Mouse (Mus musculus) intestine, embryonic 15.5 days (tissue): ENCODE measurements around the gene Fam47e. TPM values are rescaled to one million over a fixed set of nuclear protein-coding genes. Genes with fewer than 3 reads are reported as not detected.
A peak's percentile ranks its signal among the peaks of the same experiment; 100 is the strongest.

Source experiments
- ATAC-seq: fragments of 200-750 bp; cut with Nextera tagmentation; 2 replicates; pipeline ENCODE4 v1.8.0; 2017; ENCODE audit warnings: moderate TSS enrichment, moderate library complexity
- H3K27ac ChIP-seq: fragments of 300-500 bp; sonication (generic); 2 replicates; pipeline ENCODE4 v1.5.1; 2015; ENCODE audit warnings: mild to moderate bottlenecking, inconsistent platforms
- H3K27me3 ChIP-seq: fragments of 300-500 bp; sonication (generic); replicated peaks from 2 replicates; pipeline ENCODE4 v1.6.1; 2015; ENCODE audit warnings: inconsistent platforms
- H3K36me3 ChIP-seq: fragments of 300-500 bp; sonication (generic); 2 replicates; pipeline ENCODE4 v1.6.1; 2015; ENCODE audit warnings: inconsistent platforms
- H3K4me1 ChIP-seq: fragments of 300-500 bp; sonication (generic); replicated peaks from 2 replicates; pipeline ENCODE4 v1.6.1; 2015; ENCODE audit warnings: inconsistent platforms
- H3K4me2 ChIP-seq: fragments of 300-500 bp; sonication (generic); replicated peaks from 2 replicates; pipeline ENCODE4 v1.6.1; 2015; ENCODE audit warnings: mild to moderate bottlenecking, inconsistent platforms
- H3K4me3 ChIP-seq: fragments of 300-500 bp; sonication (generic); replicated peaks from 2 replicates; pipeline ENCODE4 v1.5.1; 2015; ENCODE audit warnings: inconsistent platforms
- H3K9ac ChIP-seq: fragments of 300-500 bp; sonication (generic); 2 replicates; pipeline ENCODE4 v1.6.1; 2015; ENCODE audit warnings: inconsistent platforms
- H3K9me3 ChIP-seq: fragments of 300-500 bp; sonication (generic); 2 replicates; pipeline ENCODE4 v1.6.1; 2016; ENCODE audit warnings: inconsistent platforms
- WGBS: fragments of 180-500 bp; shearing (Covaris S2); methylation state at CpG from one replicate; pipeline ENCODE4 v1.1.7; 2015; 5-methylcytosine and 5-hydroxymethylcytosine counted together
- polyA plus RNA-seq: library from polyadenylated mRNA; unstranded; fragments of >200 nt; fragmentation: Nextera tagmentation; extraction: Ambion mirVana; gene quantifications from 2 replicates; pipeline ENCODE4 v1.2.1, GENCODE M21; 2015

Gene Fam47e
- polyA plus RNA-seq, 1 experiment from 2014 or later = not detected

DNA sequence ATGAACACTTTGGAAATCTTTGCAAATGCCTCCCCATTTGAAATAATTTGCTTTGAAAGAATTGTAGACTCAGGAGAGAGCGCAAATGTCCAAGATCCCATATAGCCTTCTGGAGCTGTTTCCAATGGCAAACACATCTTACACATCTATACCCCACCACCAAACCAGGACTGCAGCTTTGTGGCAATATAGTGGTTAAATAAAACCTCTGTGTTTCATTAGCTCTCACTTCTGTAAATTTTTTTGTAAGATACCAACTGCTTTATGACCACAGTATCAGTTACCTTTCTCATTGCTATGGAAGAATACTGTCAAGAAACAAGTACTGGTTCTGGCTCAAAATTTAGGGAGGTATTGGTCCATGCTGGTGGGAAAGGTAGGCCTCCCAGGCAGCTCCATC lies 1.0 kb downstream of the Fam47e start:
- Histone ChIP-seq H3K4me1 (no peaks in the 10 kb centered on the region), H3K27ac (no peak overlapping the region), H3K9me3 (no peaks in the 10 kb centered on the region), H3K4me3 (no peak overlapping the region), H3K4me2 (no peak overlapping the region), H3K27me3 (no peaks in the 10 kb centered on the region), H3K9ac (no peak overlapping the region), H3K36me3 (no peaks in the 10 kb centered on the region)
- ATAC-seq = no peak
- WGBS = 100% methylated on average over 1 of the region's 1 CpGs

DNA sequence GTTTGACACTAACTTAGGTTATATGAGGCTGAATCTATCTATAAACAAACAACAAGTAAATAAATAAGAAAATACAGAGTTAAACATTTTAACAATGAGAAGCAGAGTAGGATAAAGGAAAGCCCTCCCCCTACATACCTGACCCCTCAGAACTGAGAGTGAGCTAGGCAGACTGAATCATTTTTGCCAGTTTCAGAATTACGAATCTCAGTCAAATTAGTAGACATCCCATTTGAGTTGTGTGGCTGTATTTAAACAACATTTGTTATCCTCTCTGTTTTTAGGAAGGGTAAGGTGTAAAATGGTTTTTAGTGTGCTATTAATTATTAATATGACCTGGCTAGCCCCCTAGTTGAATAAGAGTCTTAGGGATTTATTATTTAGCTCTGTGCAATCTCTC lies 2.6 kb downstream of the Fam47e start:
- no peak overlapping the region for H3K4me2 ChIP-seq
- 90% methylated on average over 1 of the region's 1 CpGs for WGBS
- H3K9me3 ChIP-seq = no peaks in the 10 kb centered on the region
- no peaks in the 10 kb centered on the region for H3K27me3 ChIP-seq
- no peaks in the 10 kb centered on the region for H3K36me3 ChIP-seq
- no peak overlapping the region for H3K9ac ChIP-seq
- no peak overlapping the region for H3K4me3 ChIP-seq
- H3K4me1 ChIP-seq = no peaks in the 10 kb centered on the region
- no peak overlapping the region for H3K27ac ChIP-seq
- ATAC-seq = no peak

DNA sequence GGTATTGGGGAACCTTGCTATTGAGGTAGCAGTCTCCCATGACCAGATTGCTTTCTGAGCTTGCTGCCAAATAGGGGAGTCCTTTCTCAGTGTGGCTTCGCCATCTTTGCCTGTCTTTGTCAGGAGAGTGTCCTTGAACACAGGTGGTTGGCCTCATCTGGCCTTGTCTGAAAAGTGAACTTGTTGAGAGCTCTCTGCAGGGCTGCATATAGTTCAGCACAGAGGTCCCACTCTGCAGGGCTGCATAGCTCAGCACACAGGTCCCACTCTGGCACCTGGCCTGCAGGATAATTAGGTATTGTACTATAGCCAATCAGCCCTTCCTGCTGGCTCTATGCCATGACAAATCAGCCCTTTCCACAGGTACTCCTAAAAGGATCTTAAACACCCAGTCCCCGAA lies 5.3 kb downstream of the Fam47e start:
- Histone ChIP-seq H3K9me3 (no peaks in the 10 kb centered on the region), H3K27ac (no peak overlapping the region), H3K4me1 (no peaks in the 10 kb centered on the region), H3K4me3 (no peak overlapping the region), H3K27me3 (no peaks in the 10 kb centered on the region), H3K4me2 (no peak overlapping the region), H3K9ac (no peak overlapping the region), H3K36me3 (no peaks in the 10 kb centered on the region)
- no peak for ATAC-seq
- WGBS = 82% methylated on average over 2 of the region's 2 CpGs

DNA sequence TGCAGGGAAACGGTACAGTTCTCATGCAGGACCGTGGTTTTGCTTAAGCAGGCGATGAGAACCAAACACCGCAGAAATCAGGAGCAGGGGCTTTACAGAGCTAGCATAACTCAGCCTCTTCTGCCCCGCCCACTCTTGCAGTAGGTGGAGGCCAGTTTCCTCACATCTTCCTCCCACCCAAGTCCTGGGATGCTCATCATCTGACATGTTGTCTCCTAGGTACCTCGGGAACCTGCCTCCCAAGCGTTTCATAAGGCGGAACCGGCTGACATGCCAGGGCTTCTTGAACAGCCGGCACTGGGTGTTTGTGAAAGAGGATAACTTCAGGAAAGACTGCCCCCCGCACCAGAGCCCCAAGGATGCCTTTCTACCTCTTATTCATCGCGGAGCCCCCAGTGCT lies 7.1 kb downstream of the Fam47e start:
- Histone ChIP-seq H3K9ac (no peak overlapping the region), H3K4me1 (no peaks in the 10 kb centered on the region), H3K4me3 (no peak overlapping the region), H3K9me3 (no peaks in the 10 kb centered on the region), H3K27me3 (no peaks in the 10 kb centered on the region), H3K4me2 (no peak overlapping the region), H3K27ac (no peak overlapping the region), H3K36me3 (no peaks in the 10 kb centered on the region)
- no peak for ATAC-seq
- 77% methylated on average over 13 of the region's 13 CpGs for WGBS

DNA sequence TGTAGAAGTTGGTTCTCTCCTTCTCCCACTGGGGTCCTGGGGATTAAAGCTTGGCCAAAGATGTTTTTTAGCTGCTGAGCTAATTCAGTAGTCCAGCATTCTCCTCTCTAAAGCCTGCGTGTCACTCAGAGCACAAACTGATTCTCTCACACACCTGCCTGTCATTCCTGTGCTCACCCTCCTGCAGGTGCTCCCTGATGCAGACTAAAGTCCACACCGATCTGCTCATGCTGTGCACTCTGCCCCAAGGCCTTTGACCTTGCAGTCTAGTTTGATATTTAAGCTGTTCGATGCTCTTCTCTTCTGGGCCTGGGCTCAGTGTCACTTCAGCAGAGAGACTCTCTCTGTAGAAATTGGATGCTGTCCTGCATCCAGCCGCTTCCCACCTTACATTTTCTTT lies 16.4 kb downstream of the Fam47e start:
- Histone ChIP-seq H3K4me3 (no peak overlapping the region), H3K27me3 (no peaks in the 10 kb centered on the region), H3K4me1 (no peaks in the 10 kb centered on the region), H3K9ac (no peak overlapping the region), H3K4me2 (no peak overlapping the region), H3K9me3 (no peaks in the 10 kb centered on the region), H3K27ac (no peak overlapping the region), H3K36me3 (no peaks in the 10 kb centered on the region)
- peak; percentile 59; the same call in 1 of the 2 replicates for ATAC-seq
- 82% methylated on average over 4 of the region's 4 CpGs for WGBS

DNA sequence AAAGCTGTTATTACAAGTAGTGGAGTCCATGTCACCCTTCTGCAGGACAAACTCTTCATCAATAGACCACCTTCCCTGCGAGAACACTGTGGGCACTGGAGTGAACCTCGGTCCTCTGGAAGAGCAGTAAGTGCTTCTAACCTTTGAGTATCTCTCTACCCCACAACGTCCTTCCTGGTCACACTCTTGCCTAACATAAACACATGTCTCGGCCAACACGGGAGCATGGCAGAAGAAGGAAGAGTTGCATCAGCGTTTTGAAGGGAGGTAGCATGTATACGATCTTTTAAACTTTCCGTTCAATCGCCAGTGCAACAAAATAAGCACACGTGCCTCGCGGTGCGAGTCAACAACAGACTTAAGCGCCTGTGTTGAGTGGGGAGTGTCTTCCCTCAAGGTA lies 24.7 kb downstream of the Fam47e start:
- WGBS = 74% methylated on average over 14 of the region's 14 CpGs
- Histone ChIP-seq H3K36me3 (no peaks in the 10 kb centered on the region), H3K4me3 (no peak overlapping the region), H3K27ac (no peak overlapping the region), H3K27me3 (no peaks in the 10 kb centered on the region), H3K9ac (no peak overlapping the region), H3K4me2 (no peak overlapping the region), H3K9me3 (no peaks in the 10 kb centered on the region), H3K4me1 (no peaks in the 10 kb centered on the region)
- ATAC-seq = no peak

DNA sequence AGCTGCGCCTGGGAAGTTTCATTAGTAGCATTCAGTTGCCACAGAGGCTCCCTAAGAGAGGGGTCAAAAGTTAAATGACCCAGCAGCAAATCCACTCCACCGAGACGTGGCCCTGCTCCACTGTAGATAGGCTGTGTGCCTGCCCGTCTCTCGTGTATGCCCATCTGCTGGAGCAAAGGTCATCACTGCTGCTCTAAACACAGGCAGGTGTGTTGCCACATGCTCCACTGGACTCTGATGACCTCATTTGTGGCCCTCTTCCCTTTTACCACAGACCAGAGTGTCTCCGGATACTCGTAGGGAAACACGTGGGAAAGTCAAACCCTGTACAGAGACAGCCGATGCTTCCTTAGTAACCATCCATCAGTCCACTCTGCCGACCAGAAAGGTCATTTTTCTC lies 31.1 kb downstream of the Fam47e start:
- no peaks in the 10 kb centered on the region for H3K4me1 ChIP-seq
- no peak overlapping the region for H3K4me3 ChIP-seq
- WGBS = 28% methylated on average over 10 of the region's 10 CpGs
- no peaks in the 10 kb centered on the region for H3K27me3 ChIP-seq
- H3K9ac ChIP-seq = no peak overlapping the region
- no peaks in the 10 kb centered on the region for H3K9me3 ChIP-seq
- H3K36me3 ChIP-seq = no peaks in the 10 kb centered on the region
- 0 out of 2 replicates have a peak, but pooled peaks have one; percentile 49 for ATAC-seq
- H3K27ac ChIP-seq = no peak overlapping the region
- no peak overlapping the region for H3K4me2 ChIP-seq

DNA sequence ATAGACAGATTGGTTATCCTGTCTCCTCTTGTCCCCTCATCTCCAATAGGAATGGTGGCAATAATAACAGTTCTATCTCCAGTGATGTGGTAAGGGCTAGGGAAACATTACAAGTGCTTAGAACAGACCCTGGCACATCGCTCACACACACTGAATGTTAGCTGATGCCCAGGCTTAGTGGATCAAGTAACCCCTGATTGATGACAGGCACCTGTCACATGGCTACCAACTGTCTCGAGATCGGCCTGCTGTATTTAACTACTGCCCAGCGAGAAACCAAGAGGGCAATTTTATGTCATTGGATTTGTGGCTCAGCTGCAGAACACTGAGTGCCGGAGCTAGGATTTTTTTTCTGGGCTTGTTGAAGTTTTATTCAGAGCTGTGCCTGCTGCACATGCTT lies 40.2 kb downstream of the Fam47e start:
- H3K4me1 ChIP-seq = no peaks in the 10 kb centered on the region
- no peak overlapping the region for H3K9ac ChIP-seq
- no peaks in the 10 kb centered on the region for H3K36me3 ChIP-seq
- no peaks in the 10 kb centered on the region for H3K9me3 ChIP-seq
- no peak overlapping the region for H3K27ac ChIP-seq
- no peak overlapping the region for H3K4me3 ChIP-seq
- 83% methylated on average over 5 of the region's 5 CpGs for WGBS
- no peak overlapping the region for H3K4me2 ChIP-seq
- H3K27me3 ChIP-seq = no peaks in the 10 kb centered on the region
- ATAC-seq = no peak

DNA sequence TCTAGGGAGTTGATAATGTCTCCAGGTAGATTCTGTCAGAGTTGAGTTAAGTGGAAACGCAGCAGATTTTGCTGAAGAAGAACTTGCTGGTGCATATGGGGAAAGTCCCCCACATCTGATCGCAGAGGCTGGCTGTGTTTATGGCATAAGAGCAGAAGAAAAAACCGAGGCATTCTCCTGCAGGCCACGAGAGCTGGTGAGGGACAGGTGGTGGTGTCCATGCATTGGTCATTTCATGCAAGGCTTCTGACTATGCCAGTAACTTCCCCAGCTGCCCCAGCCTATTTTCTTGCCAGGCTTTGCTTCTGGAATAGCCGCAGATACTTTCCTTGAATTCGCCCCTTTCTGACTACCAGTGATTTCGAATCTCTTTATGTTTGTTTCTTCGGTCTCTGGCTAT lies 42.0 kb downstream of the Fam47e start:
- H3K36me3 ChIP-seq = no peaks in the 10 kb centered on the region
- no peak for ATAC-seq
- H3K9ac ChIP-seq = no peak overlapping the region

DNA sequence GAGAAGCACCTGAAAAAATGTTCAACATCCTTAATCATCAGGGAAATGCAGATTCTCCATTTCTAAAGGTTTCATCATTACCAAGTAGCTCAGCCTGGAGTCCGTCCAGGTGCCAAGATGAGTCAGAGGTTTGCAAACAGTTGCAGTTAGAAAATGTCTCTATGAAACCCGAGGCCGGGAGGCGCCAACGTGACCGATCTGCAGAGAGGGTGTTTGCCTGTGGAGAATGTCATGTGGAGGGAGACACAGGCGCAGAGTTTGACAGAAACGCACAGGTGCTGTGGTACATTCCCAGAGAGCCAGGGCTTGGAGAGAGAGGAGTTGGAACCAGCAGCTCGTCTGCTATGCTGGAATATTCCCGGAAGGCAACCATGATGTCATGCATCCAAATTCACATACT lies 44.2 kb downstream of the Fam47e start:
- no peaks in the 10 kb centered on the region for H3K27me3 ChIP-seq
- no peak overlapping the region for H3K4me2 ChIP-seq
- no peak overlapping the region for H3K4me3 ChIP-seq
- no peaks in the 10 kb centered on the region for H3K36me3 ChIP-seq
- H3K4me1 ChIP-seq = 0 out of 2 replicates have a peak, but pooled peaks cover 4% of the 10 kb centered on the region
- H3K27ac ChIP-seq = no peak overlapping the region
- no peak overlapping the region for H3K9ac ChIP-seq
- no peak for ATAC-seq
- no peaks in the 10 kb centered on the region for H3K9me3 ChIP-seq
- 67% methylated on average over 10 of the region's 10 CpGs for WGBS

More for the DNA sequence above, 42.0 kb downstream of the Fam47e start:
- Histone ChIP-seq H3K27me3 (no peaks in the 10 kb centered on the region), H3K4me2 (no peak overlapping the region), H3K27ac (no peak overlapping the region), H3K9me3 (no peaks in the 10 kb centered on the region), H3K4me3 (no peak overlapping the region), H3K4me1 (no peaks in the 10 kb centered on the region)
- WGBS = 87% methylated on average over 8 of the region's 8 CpGs

DNA sequence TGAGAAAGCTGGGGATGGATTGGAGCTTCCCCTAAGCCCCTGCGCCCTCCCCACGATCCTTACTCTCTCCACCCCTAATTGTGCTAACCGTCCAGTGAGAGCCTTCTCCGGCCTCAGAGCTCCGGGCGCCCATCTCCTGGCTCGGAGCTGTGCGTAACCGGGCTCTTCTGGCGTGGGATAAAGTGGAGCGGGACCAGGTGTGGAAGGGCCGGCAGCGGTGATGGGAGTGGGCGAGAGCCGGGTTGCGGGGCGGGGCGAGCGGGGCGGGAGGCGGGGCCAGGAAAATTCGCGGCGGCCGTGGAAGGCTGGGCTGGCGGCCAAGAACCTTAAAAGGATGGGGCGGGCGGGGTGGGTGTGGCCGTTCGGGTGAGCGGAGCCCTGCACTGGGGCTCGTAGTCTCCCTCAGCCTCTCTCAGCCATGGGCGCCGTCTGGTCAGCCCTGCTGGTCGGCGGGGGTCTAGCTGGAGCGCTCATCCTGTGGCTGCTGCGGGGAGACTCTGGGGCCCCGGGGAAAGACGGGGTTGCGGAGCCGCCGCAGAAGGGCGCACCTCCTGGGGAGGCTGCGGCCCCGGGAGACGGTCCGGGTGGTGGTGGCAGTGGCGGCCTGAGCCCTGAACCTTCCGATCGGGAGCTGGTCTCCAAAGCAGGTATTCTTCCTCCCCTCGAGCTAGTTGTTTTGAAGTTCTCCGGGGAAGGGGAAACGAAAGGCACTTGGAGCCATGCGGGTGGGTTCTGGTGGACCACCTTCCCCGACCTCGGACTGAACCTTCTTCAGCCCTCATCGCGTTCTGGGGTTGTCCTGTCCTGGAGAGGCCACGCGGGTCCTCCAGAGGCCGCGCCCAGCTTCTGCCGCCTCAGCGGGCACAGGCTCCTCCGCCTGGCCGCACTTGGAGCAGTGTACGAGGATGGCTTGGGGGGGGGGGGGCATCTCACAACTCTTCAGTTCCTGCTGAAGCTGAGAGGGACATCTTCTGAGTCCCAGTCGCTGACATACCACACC lies 48.1 kb downstream of the Fam47e start, which contains the start of gene Stbd1:
TSS of gene Stbd1 (plus strand) at position 351 of the 1,000 bp plus-strand sequence.
- H3K9ac ChIP-seq = peak within 1 kb of the TSS; percentile 81
- H3K4me2 ChIP-seq = peak within 1 kb of the TSS; percentile 95
- H3K4me1 ChIP-seq = peaks cover 11% of the 10 kb centered on the region; the same call in 1 of the 2 replicates
- no peaks in the 10 kb centered on the region for H3K36me3 ChIP-seq
- peak within 1 kb of the TSS; percentile 76 for H3K27ac ChIP-seq
- H3K4me3 ChIP-seq = peak within 1 kb of the TSS; percentile 78
- H3K27me3 ChIP-seq = no peaks in the 10 kb centered on the region
- under 1% methylated on average over 68 of the region's 69 CpGs for WGBS
- peak; percentile 95 for ATAC-seq
- no peaks in the 10 kb centered on the region for H3K9me3 ChIP-seq

DNA sequence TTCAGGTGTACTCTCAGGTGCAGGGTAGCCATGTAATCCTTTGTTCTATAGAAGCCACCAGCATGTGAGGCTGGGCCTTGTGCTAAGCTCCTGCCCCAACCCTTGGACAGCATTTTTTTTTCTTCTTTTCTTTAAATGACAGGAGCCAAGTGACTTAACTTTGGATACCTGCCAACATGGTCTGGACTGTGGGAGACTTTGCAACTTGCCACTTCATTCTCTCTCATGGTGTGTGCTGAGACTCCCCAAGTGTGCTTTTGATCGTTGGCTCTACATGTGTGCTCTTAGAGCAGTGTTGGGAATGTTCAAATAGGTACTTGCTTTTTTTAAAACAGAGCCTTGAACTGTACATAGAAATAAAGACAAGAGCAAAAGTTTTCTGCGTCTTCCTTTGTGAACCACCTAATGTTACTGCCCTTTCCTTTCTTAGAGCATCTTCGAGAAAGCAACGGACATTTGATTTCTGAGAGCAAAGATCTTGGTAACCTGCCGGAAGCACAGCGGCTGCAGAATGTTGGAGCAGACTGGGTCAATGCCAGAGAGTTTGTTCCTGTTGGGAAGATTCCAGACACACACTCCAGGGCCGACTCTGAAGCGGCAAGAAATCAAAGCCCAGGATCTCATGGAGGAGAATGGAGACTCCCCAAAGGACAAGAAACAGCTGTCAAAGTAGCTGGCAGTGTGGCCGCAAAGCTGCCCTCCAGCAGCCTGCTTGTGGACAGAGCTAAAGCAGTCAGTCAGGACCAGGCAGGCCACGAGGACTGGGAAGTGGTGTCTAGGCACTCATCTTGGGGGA lies 49.8 kb downstream of the Fam47e start:
- 55% methylated on average over 10 of the region's 10 CpGs for WGBS
- H3K4me1 ChIP-seq = peaks cover 11% of the 10 kb centered on the region; the same call in 1 of the 2 replicates
- no peak for ATAC-seq
- peak overlapping the region; percentile 95 for H3K4me2 ChIP-seq
- H3K4me3 ChIP-seq = peak overlapping the region; percentile 78; the same call in 1 of the 2 replicates
- no peak overlapping the region for H3K9ac ChIP-seq
- no peaks in the 10 kb centered on the region for H3K9me3 ChIP-seq
- H3K27me3 ChIP-seq = no peaks in the 10 kb centered on the region
- H3K27ac ChIP-seq = peak overlapping the region; percentile 40
- H3K36me3 ChIP-seq = no peaks in the 10 kb centered on the region
